Mouse (Mus musculus) adrenal gland, postnatal 0 days (tissue): ENCODE data around the gene Gm3629. TPM values are rescaled to one million over a fixed set of nuclear protein-coding genes. Genes with fewer than 3 reads are reported as not detected.

Experiments
- polyA plus RNA-seq: library from polyadenylated mRNA; unstranded; fragments of >200 nt; fragmentation: Nextera tagmentation; extraction: Ambion mirVana; gene quantifications from 2 replicates; pipeline ENCODE4 v1.2.1, GENCODE M21; 2015

Gene Gm3629
- 0.08 and 0.28 TPM in 2 replicates for polyA plus RNA-seq

DNA sequence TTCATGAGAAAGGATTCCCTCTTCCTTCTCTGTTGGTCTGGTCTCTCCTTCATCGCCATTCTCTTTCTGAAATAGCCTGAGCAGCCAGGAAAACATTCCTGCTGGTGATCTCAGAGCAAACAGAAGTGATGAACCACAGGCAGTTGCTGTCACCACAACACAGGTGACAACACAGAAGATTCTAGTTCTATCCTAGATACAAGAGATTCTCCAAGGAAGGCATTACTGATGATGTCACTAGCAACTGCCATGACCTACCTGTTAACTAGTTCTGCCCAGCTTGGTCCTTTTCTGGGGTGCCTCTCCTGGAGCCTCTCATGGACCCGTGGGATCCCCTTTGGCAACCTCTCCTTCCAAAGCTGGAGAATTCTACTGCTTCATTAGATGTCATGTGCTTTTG lies at the start of gene Gm3629:
Gm3629 (minus strand) TSS at position 101 of the 400 bp plus-strand sequence.

DNA sequence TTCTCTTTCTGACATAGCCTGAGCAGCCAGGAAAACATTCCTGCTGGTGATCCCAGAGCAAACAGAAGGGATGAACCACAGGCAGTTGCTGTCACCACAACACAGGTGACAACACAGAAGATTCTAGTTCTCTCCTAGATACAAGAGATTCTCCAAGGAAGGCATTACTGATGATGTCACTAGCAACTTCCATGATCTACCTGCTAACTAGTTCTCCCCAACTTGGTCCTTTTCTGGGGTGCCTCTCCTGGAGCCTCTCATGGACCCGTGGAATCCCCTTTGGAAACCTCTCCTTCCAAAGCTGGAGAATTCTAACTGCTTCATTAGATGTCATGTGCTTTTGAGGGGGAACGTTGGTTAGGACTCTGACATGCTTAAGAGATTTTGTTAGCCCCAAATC lies 31.9 kb upstream of the Gm3629 start, which contains the start of gene Gm3460:
Gm3460 (minus strand) TSS at position 101 of the 400 bp plus-strand sequence.

DNA sequence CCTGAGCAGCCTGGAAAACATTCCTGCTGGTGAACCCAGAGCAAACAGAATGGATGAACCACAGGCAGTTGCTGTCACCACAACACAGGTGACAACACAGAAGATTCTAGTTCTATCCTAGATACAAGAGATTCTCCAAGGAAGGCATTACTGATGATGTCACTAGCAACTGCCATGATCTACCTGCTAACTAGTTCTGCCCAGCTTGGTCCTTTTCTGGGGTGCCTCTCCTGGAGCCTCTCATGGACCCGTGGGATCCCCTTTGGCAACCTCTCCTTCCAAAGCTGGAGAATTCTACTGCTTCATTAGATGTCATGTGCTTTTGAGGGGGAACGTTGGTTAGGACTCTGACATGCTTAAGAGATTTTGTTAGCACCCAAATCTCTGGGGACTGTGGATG lies 53.2 kb downstream of the Gm3629 start, which contains the start of gene Gm8356:
Gm8356 (minus strand) TSS at position 101 of the 400 bp plus-strand sequence.

Other genes starting within 250 kb of the Gm3629 start
- not detected in 2 replicates for gene Gm3618, start 246.9 kb downstream of the Gm3629 start, polyA plus RNA-seq
- gene Gm16440, start 200.3 kb downstream of the Gm3629 start, polyA plus RNA-seq, result not detected in 2 replicates
- 0.37 TPM in 1 of 2 replicates, not detected in the other for gene Gm3591, start 178.1 kb downstream of the Gm3629 start, polyA plus RNA-seq
- gene Gm3594, start 146.0 kb downstream of the Gm3629 start, polyA plus RNA-seq, result not detected in 2 replicates
- not detected in 2 replicates for gene Gm8356, start 53.3 kb downstream of the Gm3629 start, polyA plus RNA-seq
- not detected in 2 replicates for gene Gm3460, start 31.8 kb upstream of the Gm3629 start, polyA plus RNA-seq
- not detected in 2 replicates for gene Gm10251, start 93.6 kb upstream of the Gm3629 start, polyA plus RNA-seq
- gene Gm8050, start 129.6 kb upstream of the Gm3629 start, polyA plus RNA-seq, result 0.08 TPM in 1 of 2 replicates, not detected in the other
- 0.94 and 1.7 TPM in 2 replicates for gene Gm3636, start 151.7 kb upstream of the Gm3629 start, polyA plus RNA-seq
- not detected in 2 replicates for gene Gm8362, start 183.8 kb upstream of the Gm3629 start, polyA plus RNA-seq
- not detected in 2 replicates for gene Gm3642, start 249.7 kb upstream of the Gm3629 start, polyA plus RNA-seq